Mouse (Mus musculus) MEL (cell line): ENCODE results near the gene Supt4a.
A peak's percentile ranks its signal among the peaks of the same experiment; 100 is the strongest.

Experiments
- CTCF ChIP-seq, 3 experiments: IDR thresholded peaks in 2 of 3; conservative IDR thresholded peaks in 1 of 3; 2 replicates each; pipeline ENCODE4 v1.5.1; 2011 to 2012; ENCODE audit warnings: low read length in 3 of 3, low read depth in 2 of 3, mild to moderate bottlenecking in 2 of 3, improper control_type of control experiment in 1 of 3, inconsistent platforms in 1 of 3, mixed read lengths in 1 of 3, moderate library complexity in 1 of 3; ENCODE audit not compliant: control insufficient read depth in 1 of 3, insufficient read depth in 1 of 3, poor library complexity in 1 of 3, severe bottlenecking in 1 of 3
- POLR2A ChIP-seq, 2 experiments: IDR thresholded peaks; 2 replicates each; pipeline ENCODE4 v1.6.1; 2011 to 2012; ENCODE audit warnings: low read length in 2 of 2, mild to moderate bottlenecking in 2 of 2, control low read depth in 1 of 2, improper control_type of control experiment in 1 of 2, low read depth in 1 of 2, moderate library complexity in 1 of 2; ENCODE audit not compliant: control insufficient read depth in 1 of 2, insufficient read depth in 1 of 2, poor library complexity in 1 of 2
- ZNF384 ChIP-seq: IDR thresholded peaks from 2 replicates; pipeline ENCODE4 v1.6.1; 2012; ENCODE audit warnings: low read depth, mild to moderate bottlenecking, inconsistent platforms, low read length, improper control_type of control experiment

- TF ChIP-seq CTCF (IDR thresholded peaks at IDR 0.05 in 2 of 3, conservative IDR thresholded peaks at IDR 0.05 in 1 of 3; ENCODE audit: control insufficient read depth in 1 of 3, insufficient read depth in 1 of 3, low read depth in 2 of 3, low read length in 3 of 3, poor library complexity in 1 of 3, severe bottlenecking in 1 of 3) = no peak
- TF ChIP-seq ZNF384 = peak; percentile 95
- TF ChIP-seq POLR2A (IDR thresholded peaks at IDR 0.05; ENCODE audit: control insufficient read depth in 1 of 2, insufficient read depth in 1 of 2, low read depth in 1 of 2, low read length in 2 of 2, poor library complexity in 1 of 2) = peak; percentile 39 to 78; a peak in 2 of 4 replicates
Observed at GRCm38 (mm10) chr11:87729593-87730185, 7.7 kb upstream of the Supt4a start.
